Mouse (Mus musculus): ENCODE data around the gene Mis18bp1.
A peak's percentile ranks its signal among the peaks of the same experiment; 100 is the strongest.
"Not testable (repeated sequence)": the region's sequence is repeated elsewhere in the genome, so short reads cannot be mapped to it uniquely, and the experiment has no call there.

The Mis18bp1 gene

DNA sequence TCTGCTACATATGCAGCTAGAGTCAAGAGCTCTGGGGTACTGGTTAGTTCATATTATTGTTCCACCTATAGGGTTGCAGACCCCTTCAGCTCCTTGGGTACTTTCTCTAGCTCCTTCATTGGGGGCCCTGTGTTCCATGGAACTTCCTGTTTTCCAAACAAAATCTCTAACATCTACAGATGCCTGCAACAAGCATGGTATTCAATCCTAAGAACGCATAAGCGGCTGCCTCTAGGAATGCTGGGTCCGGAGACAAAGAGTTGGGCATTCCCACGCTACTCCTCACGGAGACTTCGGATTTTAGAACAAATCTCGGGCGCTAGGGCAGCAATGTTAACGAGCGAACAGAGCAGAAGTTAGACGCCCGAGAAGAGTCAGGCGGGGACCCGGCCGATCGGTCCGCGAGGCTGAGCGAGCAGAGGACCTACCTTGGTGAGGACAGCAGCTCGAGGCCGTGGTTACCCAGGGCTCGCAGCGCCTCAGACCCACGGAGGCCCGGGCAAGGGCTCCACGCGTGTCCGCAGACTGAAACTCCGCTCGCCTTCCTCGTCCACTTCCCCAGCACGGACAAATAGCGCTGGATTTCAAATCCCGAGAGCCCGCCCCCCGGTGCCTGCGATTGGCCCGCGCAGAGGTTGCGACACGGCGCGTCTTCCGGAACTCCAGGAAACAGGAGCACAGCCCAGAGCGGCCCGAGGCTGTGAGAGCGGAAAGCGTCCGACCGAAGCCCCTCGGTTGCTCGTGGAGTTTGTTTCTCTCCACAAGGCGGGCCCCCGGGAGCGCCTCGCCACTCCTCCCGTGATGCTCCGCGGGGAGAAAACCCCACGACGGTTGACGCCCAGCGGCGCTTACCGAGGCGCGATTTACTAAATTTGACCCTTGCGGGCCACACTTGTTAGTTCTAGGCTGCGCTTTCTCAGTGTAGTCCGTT, at the start of gene Mis18bp1:
Gene Mis18bp1 (minus strand): TSS at position 584 of the 931 bp plus-strand sequence.
- DNase-seq (ENCODE audit: low read depth), result peak; percentile 97

GRCm38 (mm10) chr12:65216404-65216840, 44.0 kb upstream of the Mis18bp1 start:
- no peak for DNase-seq (ENCODE audit: low read depth)

- no peak for DNase-seq (ENCODE audit: low read depth)
Measured at GRCm38 (mm10) chr12:65206431-65206830, 34.0 kb upstream of the Mis18bp1 start.

GRCm38 (mm10) chr12:65201812-65202211, 29.4 kb upstream of the Mis18bp1 start:
- DNase-seq (ENCODE audit: low read depth), result no peak

- DNase-seq (ENCODE audit: low read depth), result peak; percentile 55
Measured at GRCm38 (mm10) chr12:65194003-65194530, 21.7 kb upstream of the Mis18bp1 start.

DNA sequence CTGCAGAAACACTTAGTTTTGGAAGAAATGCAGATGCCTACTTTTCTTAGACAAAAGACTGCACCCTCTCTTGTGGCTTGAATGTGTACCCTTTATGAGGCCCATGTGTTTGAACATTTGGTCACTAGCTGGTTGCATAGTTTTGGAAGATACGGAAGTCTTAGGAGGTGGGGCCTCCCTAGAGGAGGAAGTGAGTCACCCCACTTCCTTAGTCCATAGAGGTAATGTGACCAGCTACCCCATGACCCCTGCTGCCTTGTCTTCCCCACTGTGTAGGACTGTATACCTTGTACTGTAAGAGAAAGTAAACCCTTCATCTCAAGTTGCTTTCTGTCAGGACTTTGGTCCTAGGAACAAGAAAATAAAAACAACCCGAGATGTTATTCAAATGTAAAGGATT, 16.8 kb upstream of the Mis18bp1 start:
- DNase-seq (ENCODE audit: low read depth), result no peak

DNA sequence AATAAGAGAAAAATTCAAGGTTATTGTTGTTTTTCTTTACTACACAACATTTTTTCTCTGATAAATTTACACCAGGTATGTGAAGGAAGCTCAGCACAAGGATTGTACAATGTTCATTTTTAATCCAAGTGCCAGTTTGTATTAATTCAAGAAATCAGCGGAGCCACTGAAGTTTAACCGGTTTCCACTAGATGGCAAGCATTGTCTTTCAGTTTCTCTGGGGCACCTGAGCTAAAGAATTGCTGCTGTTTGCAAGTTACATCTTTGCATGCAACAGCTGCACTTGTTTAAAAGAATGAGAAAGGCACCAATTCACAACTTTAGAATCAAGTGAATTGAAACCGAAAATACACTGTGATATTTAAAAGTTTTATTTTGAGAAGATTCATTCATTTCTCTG, 15.0 kb upstream of the Mis18bp1 start:
- peak; percentile 55 for DNase-seq (ENCODE audit: low read depth)

DNA sequence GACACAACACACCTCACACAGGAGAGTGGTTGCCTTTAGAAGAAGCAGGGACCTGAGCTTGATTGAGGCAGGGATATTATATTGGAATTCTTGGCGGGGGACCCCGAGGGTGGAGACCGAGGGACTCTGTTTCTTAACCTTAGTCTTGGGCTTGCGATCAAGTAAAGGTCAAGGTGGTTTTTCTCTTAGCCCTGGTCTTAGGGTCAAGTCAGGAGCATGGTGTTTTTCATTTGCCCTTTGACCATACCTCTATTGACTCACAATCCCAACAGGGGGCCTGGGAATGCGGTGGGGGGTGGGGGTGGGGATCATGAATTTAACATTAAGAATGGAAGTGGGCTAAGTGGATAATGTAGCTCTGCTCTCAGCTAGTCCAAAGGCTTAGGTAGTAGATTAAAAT, 1.3 kb upstream of the Mis18bp1 start:
- no peak for DNase-seq (ENCODE audit: low read depth)

DNA sequence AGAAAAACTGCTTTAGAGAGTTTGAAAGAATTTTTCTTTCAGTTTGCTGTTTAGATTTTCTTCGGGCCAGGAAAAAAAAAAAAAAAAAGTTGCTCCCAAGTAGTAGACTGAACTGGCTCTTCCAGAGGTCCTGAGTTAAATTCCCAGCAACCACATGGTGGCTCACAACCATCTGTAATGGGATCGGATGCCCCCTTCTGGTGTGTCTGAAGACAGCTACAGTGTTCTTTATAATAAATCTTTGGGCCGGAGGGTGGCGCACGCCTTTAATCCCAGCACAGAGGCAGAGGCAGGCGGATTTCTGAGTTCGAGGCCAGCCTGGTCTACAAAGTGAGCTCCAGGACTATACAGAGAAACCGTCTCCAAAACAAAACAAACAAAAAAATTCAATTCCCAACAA, 555 bp upstream of the Mis18bp1 start:
- peak; percentile 70 for DNase-seq (ENCODE audit: low read depth)

- not testable (repeated sequence) for DNase-seq (ENCODE audit: low read depth)
Measured at GRCm38 (mm10) chr12:65136121-65136520, 36.3 kb downstream of the Mis18bp1 start.

DNA sequence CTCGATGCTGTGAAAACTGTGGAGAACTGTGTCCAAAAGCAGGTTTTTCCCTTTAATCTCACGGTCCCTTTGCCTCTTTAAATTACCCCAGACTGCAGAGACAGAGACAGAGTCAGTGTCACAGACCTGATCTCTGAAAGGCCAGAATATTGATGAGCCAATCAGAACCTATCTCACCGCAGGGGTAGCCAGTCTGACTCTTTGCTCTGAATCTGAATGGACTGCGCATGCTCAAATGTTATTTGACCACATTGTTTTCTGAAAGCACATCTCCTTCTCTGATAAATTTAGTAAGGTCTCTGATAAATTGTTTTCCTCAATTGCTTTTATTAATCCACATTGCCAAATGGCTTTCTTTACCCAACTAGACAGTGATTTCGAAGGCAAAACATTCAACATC, 53.0 kb downstream of the Mis18bp1 start:
- no peak for DNase-seq (ENCODE audit: low read depth)

- no peak for DNase-seq (ENCODE audit: low read depth)
Measured at GRCm38 (mm10) chr12:65118968-65119367, 53.4 kb downstream of the Mis18bp1 start.

GRCm38 (mm10) chr12:65114978-65115377, 57.4 kb downstream of the Mis18bp1 start:
- not testable (repeated sequence) for DNase-seq (ENCODE audit: low read depth)

DNA sequence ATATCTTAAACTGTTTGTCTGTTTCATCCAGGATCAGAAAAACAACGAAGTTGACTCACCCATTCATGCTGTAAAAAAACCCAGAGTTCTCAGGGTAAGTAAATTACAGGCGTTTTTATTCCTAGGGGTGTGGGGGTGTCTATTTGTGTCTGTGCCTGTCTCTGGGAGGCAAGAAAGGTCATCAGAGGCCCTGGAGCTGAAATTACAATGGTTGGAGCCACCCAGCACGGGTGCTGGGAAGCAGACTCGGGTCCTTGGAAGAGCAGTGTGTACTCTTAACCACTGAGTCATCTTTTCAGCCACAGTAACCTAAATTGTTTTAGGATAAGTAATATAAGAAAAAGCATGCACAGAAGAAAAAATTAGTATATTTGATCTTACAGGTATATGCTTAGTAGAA, 58.5 kb downstream of the Mis18bp1 start:
- DNase-seq (ENCODE audit: low read depth), result no peak

DNA sequence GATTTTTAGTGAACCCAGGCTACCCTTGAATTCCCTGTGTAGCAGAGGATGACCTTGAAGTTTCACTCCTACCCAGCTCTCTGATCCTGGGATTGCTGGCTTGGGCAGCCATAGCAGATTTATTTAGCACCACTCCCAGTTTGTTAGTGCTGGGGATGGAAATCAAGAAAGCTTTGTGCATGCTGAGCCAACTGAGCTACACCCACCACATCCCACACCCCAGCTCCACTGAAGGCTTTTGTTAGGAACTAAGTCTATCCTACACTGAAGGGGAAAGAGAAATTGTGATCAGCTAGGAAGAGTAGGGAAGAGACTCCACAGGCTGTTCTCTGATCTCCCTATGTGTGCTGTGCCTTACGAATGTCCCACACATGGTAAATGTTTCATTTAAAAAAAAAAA, 59.6 kb downstream of the Mis18bp1 start:
- no peak for DNase-seq (ENCODE audit: low read depth)

DNA sequence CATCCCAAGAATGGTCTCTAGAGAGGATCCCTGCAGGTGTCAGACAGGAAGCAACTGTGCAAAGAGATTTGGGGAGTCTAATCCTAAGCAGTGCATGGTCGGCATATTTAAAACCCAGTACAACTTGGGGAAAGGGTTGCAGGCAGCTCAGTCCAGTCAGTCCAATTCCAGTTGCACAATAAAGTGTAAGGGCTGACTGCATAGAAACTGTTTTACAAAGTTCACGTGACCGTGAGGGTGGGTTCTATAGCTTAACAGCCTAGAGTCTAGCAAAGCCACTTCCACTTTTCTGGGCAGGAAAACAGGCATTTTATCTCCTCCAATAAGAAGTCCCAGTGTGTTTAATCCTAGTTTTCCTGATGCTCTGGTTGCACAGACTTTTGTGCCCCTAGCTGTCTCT, 60.9 kb downstream of the Mis18bp1 start:
- no peak for DNase-seq (ENCODE audit: low read depth)

GRCm38 (mm10) chr12:65108746-65109145, 63.7 kb downstream of the Mis18bp1 start:
- DNase-seq (ENCODE audit: low read depth), result no peak
